Mouse (Mus musculus) liver, embryonic 11.5 days (tissue): ENCODE data around the gene Ube2n. TPM values are rescaled to one million over a fixed set of nuclear protein-coding genes. Genes with fewer than 3 reads are reported as not detected.
"Not testable (repeated sequence)": the region's sequence is repeated elsewhere in the genome, so short reads cannot be mapped to it uniquely, and the experiment has no call there.

Experiments
- ATAC-seq: fragments of 200-750 bp; cut with Nextera tagmentation; replicated peaks from 2 replicates; pipeline ENCODE4 v1.8.0; 2017; ENCODE audit warnings: moderate number of reproducible peaks, mild to moderate bottlenecking, moderate TSS enrichment, moderate library complexity; ENCODE audit not compliant: low FRiP score
- DNase-seq: peaks from one replicate; pipeline ENCODE4 v3.0.0-alpha.2; 2017; ENCODE audit warnings: low spot score
- H3K27ac ChIP-seq: fragments of 300-500 bp; sonication (generic); 2 replicates; pipeline ENCODE4 v1.5.1; 2014; ENCODE audit warnings: mild to moderate bottlenecking, low read depth, low read length, control low read depth
- H3K27me3 ChIP-seq: fragments of 300-500 bp; sonication (generic); replicated peaks from 2 replicates; pipeline ENCODE4 v1.6.1; 2014; ENCODE audit warnings: low read length, mixed read lengths; ENCODE audit not compliant: control insufficient read depth, insufficient read depth
- H3K36me3 ChIP-seq: fragments of 300-500 bp; sonication (generic); 2 replicates; pipeline ENCODE4 v1.6.1; 2014; ENCODE audit warnings: mild to moderate bottlenecking, low read length, moderate library complexity, mixed read lengths; ENCODE audit not compliant: control insufficient read depth, insufficient read depth
- H3K4me1 ChIP-seq: fragments of 300-500 bp; sonication (generic); replicated peaks from 2 replicates; pipeline ENCODE4 v1.6.1; 2014; ENCODE audit warnings: low read length, mixed read lengths; ENCODE audit not compliant: control insufficient read depth, insufficient read depth
- H3K4me2 ChIP-seq: fragments of 300-500 bp; sonication (generic); 2 replicates; pipeline ENCODE4 v1.6.1; 2014; ENCODE audit warnings: mild to moderate bottlenecking, control low read depth, moderate library complexity
- H3K4me3 ChIP-seq: fragments of 300-500 bp; sonication (generic); 2 replicates; pipeline ENCODE4 v1.5.1; 2014; ENCODE audit warnings: low read depth, low read length, control low read depth
- H3K9ac ChIP-seq: fragments of 300-500 bp; sonication (generic); 2 replicates; pipeline ENCODE4 v1.6.1; 2014; ENCODE audit warnings: low read depth, low read length, control low read depth
- H3K9me3 ChIP-seq: fragments of 300-500 bp; sonication (generic); 2 replicates; pipeline ENCODE4 v1.6.1; 2016; ENCODE audit warnings: low read length, inconsistent platforms, mixed read lengths; ENCODE audit not compliant: control insufficient read depth
- WGBS: fragments of 180-500 bp; shearing (Covaris S2); extraction: QIAGEN DNeasy Blood & Tissue Kit; methylation state at CpG from one replicate; pipeline ENCODE4 v1.1.7; 2014; 5-methylcytosine and 5-hydroxymethylcytosine counted together
- polyA plus RNA-seq: library from polyadenylated mRNA; unstranded; fragments of >200 nt; fragmentation: Nextera tagmentation; extraction: Ambion mirVana; gene quantifications from 2 replicates; pipeline ENCODE4 v1.2.1, GENCODE M21; 2014

Ube2n gene
- polyA plus RNA-seq, 1 experiment from 2014 or later = 310 TPM

GRCm38 (mm10) chr10:95545051-95545450 is 30.1 kb downstream of the Ube2n start:
- no peaks in the 10 kb centered on the region for H3K27me3 ChIP-seq
- H3K9me3 ChIP-seq = no peaks in the 10 kb centered on the region
- DNase-seq (no peak), ATAC-seq (no peak)
- 81% methylated on average over 4 of the region's 4 CpGs for WGBS
- no peak overlapping the region for H3K4me2 ChIP-seq
- H3K4me3 ChIP-seq = no peak overlapping the region
- no peak overlapping the region for H3K27ac ChIP-seq
- peaks cover 15% of the 10 kb centered on the region; the same call in 1 of the 2 replicates for H3K36me3 ChIP-seq
- no peak overlapping the region for H3K9ac ChIP-seq
- no peaks in the 10 kb centered on the region for H3K4me1 ChIP-seq

GRCm38 (mm10) chr10:95546178-95546577 is 31.2 kb downstream of the Ube2n start:
- DNase-seq (no peak), ATAC-seq (no peak)
- Histone ChIP-seq H3K9me3 (no peaks in the 10 kb centered on the region), H3K4me1 (no peaks in the 10 kb centered on the region), H3K27ac (no peak overlapping the region), H3K4me2 (no peak overlapping the region), H3K9ac (no peak overlapping the region), H3K4me3 (no peak overlapping the region), H3K27me3 (no peaks in the 10 kb centered on the region), H3K36me3 (peaks cover 23% of the 10 kb centered on the region; the same call in 1 of the 2 replicates)
- WGBS = 89% methylated on average over 2 of the region's 2 CpGs

- no peaks in the 10 kb centered on the region for H3K4me1 ChIP-seq
- H3K9ac ChIP-seq = no peak overlapping the region
- no peak overlapping the region for H3K4me2 ChIP-seq
- no peaks in the 10 kb centered on the region for H3K27me3 ChIP-seq
- DNase-seq = no peak
- no peaks in the 10 kb centered on the region for H3K9me3 ChIP-seq
- H3K4me3 ChIP-seq = no peak overlapping the region
- ATAC-seq = no peak
- 84% methylated on average over 11 of the region's 11 CpGs for WGBS
- peaks cover 23% of the 10 kb centered on the region; the same call in 1 of the 2 replicates for H3K36me3 ChIP-seq
- H3K27ac ChIP-seq = no peak overlapping the region
These were observed 33.3 kb downstream of the Ube2n start for GRCm38 (mm10) chr10:95548154-95548826.

- H3K27me3 ChIP-seq, H3K9me3 ChIP-seq, H3K9ac ChIP-seq, H3K4me1 ChIP-seq, H3K27ac ChIP-seq, H3K4me3 ChIP-seq, ATAC-seq, H3K4me2 ChIP-seq, DNase-seq: not testable (repeated sequence)
- 83% methylated on average over 5 of the region's 5 CpGs for WGBS
- H3K36me3 ChIP-seq = peaks cover 23% of the 10 kb centered on the region; the same call in 1 of the 2 replicates
These were observed 34.1 kb downstream of the Ube2n start for GRCm38 (mm10) chr10:95549080-95549479.

- no peaks in the 10 kb centered on the region for H3K9me3 ChIP-seq
- no peaks in the 10 kb centered on the region for H3K4me1 ChIP-seq
- no peak for DNase-seq
- H3K4me2 ChIP-seq = no peak overlapping the region
- 69% methylated on average over 1 of the region's 1 CpGs for WGBS
- H3K36me3 ChIP-seq = peaks cover 18% of the 10 kb centered on the region; the same call in 1 of the 2 replicates
- no peak for ATAC-seq
- no peak overlapping the region for H3K27ac ChIP-seq
- no peak overlapping the region for H3K4me3 ChIP-seq
- H3K27me3 ChIP-seq = no peaks in the 10 kb centered on the region
- no peak overlapping the region for H3K9ac ChIP-seq
These were observed 35.6 kb downstream of the Ube2n start for GRCm38 (mm10) chr10:95550506-95550905.

- DNase-seq (no peak), ATAC-seq (no peak)
- Histone ChIP-seq H3K27me3 (no peaks in the 10 kb centered on the region), H3K4me2 (no peak overlapping the region), H3K36me3 (peaks cover 12% of the 10 kb centered on the region; the same call in 1 of the 2 replicates), H3K9ac (no peak overlapping the region), H3K4me3 (no peak overlapping the region), H3K27ac (no peak overlapping the region), H3K9me3 (no peaks in the 10 kb centered on the region), H3K4me1 (no peaks in the 10 kb centered on the region)
These were observed 36.8 kb downstream of the Ube2n start for GRCm38 (mm10) chr10:95551752-95552151.

GRCm38 (mm10) chr10:95552326-95552725 is 37.4 kb downstream of the Ube2n start:
- Histone ChIP-seq H3K27ac (no peak overlapping the region), H3K4me2 (no peak overlapping the region), H3K9me3 (no peaks in the 10 kb centered on the region), H3K9ac (no peak overlapping the region), H3K4me1 (no peaks in the 10 kb centered on the region), H3K4me3 (no peak overlapping the region), H3K36me3 (peaks cover 12% of the 10 kb centered on the region; the same call in 1 of the 2 replicates), H3K27me3 (no peaks in the 10 kb centered on the region)
- 73% methylated on average over 3 of the region's 3 CpGs for WGBS
- no peak for ATAC-seq
- DNase-seq = no peak

GRCm38 (mm10) chr10:95555866-95556265 is 40.9 kb downstream of the Ube2n start:
- no peak overlapping the region for H3K4me2 ChIP-seq
- no peaks in the 10 kb centered on the region for H3K27me3 ChIP-seq
- 0 out of 2 replicates have a peak, but pooled peaks cover 8% of the 10 kb centered on the region for H3K4me1 ChIP-seq
- H3K36me3 ChIP-seq = peaks cover 4% of the 10 kb centered on the region; the same call in 1 of the 2 replicates
- ATAC-seq (no peak), DNase-seq (no peak)
- H3K9ac ChIP-seq = no peak overlapping the region
- WGBS = 85% methylated on average over 11 of the region's 11 CpGs
- H3K4me3 ChIP-seq = no peak overlapping the region
- H3K9me3 ChIP-seq = no peaks in the 10 kb centered on the region
- no peak overlapping the region for H3K27ac ChIP-seq

- H3K4me1 ChIP-seq = peaks cover 18% of the 10 kb centered on the region
- peaks cover 2% of the 10 kb centered on the region; the same call in 1 of the 2 replicates for H3K36me3 ChIP-seq
- no peaks in the 10 kb centered on the region for H3K9me3 ChIP-seq
- no peak overlapping the region for H3K9ac ChIP-seq
- DNase-seq (no peak), ATAC-seq (0 out of 2 replicates have a peak, but pooled peaks have one; percentile 32)
- no peaks in the 10 kb centered on the region for H3K27me3 ChIP-seq
- H3K4me2 ChIP-seq = no peak overlapping the region
- H3K27ac ChIP-seq = no peak overlapping the region
- no peak overlapping the region for H3K4me3 ChIP-seq
- 84% methylated on average over 5 of the region's 5 CpGs for WGBS
These were observed 42.4 kb downstream of the Ube2n start for GRCm38 (mm10) chr10:95557337-95557828.
